In genomic region chr15:96254356-96254755, GRCm38 (mm10) we compare ENCODE assay signal across 8 mouse cellular contexts. TPM values are rescaled to one million over a fixed set of nuclear protein-coding genes. Genes with fewer than 3 reads are reported as not detected.
DNase-seq lines count a peak whose midpoint lies in the region; ATAC-seq lines count a peak whose summit lies in the region.

No protein-coding gene starts in this region.

- no peak for DNase-seq in kidney, postnatal 4 days
- DNase-seq in embryo, embryonic 11 days: peak; percentile 51
- no peak for DNase-seq in yolk sac, embryonic 10.5 days (ENCODE audit: low spot score)
- no peak for DNase-seq in gastrocnemius, postnatal 36 days
- no peak for DNase-seq in urinary bladder, adult 2 months (ENCODE audit: low spot score)

- WGBS in kidney, embryonic 15.5 days: 3% methylated on average over 17 of the region's 17 CpGs
- 1% methylated on average over 17 of the region's 17 CpGs for WGBS in hindbrain, embryonic 15.5 days
- under 1% methylated on average over 17 of the region's 17 CpGs for WGBS in midbrain, embryonic 16.5 days

- no peaks in the 10 kb centered on the region; the same call in 1 of the 2 replicates for H3K9me3 ChIP-seq in kidney, embryonic 15.5 days (replicated peaks)
- H3K9me3 ChIP-seq in hindbrain, embryonic 15.5 days: no peaks in the 10 kb centered on the region
- H3K9me3 ChIP-seq in midbrain, embryonic 16.5 days (replicated peaks; ENCODE audit: control insufficient read depth, low read length, poor library complexity, severe bottlenecking): no peaks in the 10 kb centered on the region

- peak overlapping the region; percentile 12; the same call in 1 of the 2 replicates for H3K9ac ChIP-seq in kidney, embryonic 15.5 days
- peak overlapping the region; percentile 28; the same call in 1 of the 2 replicates for H3K9ac ChIP-seq in hindbrain, embryonic 15.5 days
- peak overlapping the region; percentile 21 for H3K9ac ChIP-seq in midbrain, embryonic 16.5 days (ENCODE audit: low read depth, low read length)

- peak overlapping the region; percentile 37 for H3K4me3 ChIP-seq in kidney, embryonic 15.5 days (replicated peaks)
- H3K4me3 ChIP-seq in hindbrain, embryonic 15.5 days: peak overlapping the region; percentile 37
- peak overlapping the region; percentile 31 for H3K4me3 ChIP-seq in midbrain, embryonic 16.5 days (ENCODE audit: low read depth, low read length)

- peak overlapping the region; percentile 64 for H3K4me2 ChIP-seq in kidney, embryonic 15.5 days
- peak overlapping the region; percentile 69 for H3K4me2 ChIP-seq in hindbrain, embryonic 15.5 days
- H3K4me2 ChIP-seq in midbrain, embryonic 16.5 days (ENCODE audit: low read length): peak overlapping the region; percentile 64

- no peak overlapping the region for H3K27ac ChIP-seq in kidney, embryonic 15.5 days
- no peak overlapping the region for H3K27ac ChIP-seq in hindbrain, embryonic 15.5 days (replicated peaks)
- no peak overlapping the region for H3K27ac ChIP-seq in midbrain, embryonic 16.5 days (ENCODE audit: low read length)

- no peak for ATAC-seq in kidney, embryonic 15.5 days (replicated peaks; ENCODE audit: low FRiP score)
- peak; percentile 68; the same call in 1 of the 2 replicates for ATAC-seq in hindbrain, embryonic 15.5 days (ENCODE audit: low FRiP score, low read depth)
- ATAC-seq in midbrain, embryonic 16.5 days: no peak

- no peaks in the 10 kb centered on the region for H3K27me3 ChIP-seq in kidney, embryonic 15.5 days
- H3K27me3 ChIP-seq in hindbrain, embryonic 15.5 days: no peaks in the 10 kb centered on the region
- H3K27me3 ChIP-seq in midbrain, embryonic 16.5 days (ENCODE audit: control insufficient read depth, insufficient read depth, low read depth, low read length): no peaks in the 10 kb centered on the region

- intact Hi-C loops in gastrocnemius, postnatal 36 days (cut with DNase I): no loop called here

- peaks cover 14% of the 10 kb centered on the region for H3K4me1 ChIP-seq in kidney, embryonic 15.5 days
- H3K4me1 ChIP-seq in hindbrain, embryonic 15.5 days (replicated peaks): peaks cover 13% of the 10 kb centered on the region; the same call in 1 of the 2 replicates
- H3K4me1 ChIP-seq in midbrain, embryonic 16.5 days (ENCODE audit: control insufficient read depth, insufficient read depth, low read length): peaks cover 6% of the 10 kb centered on the region

- no peaks in the 10 kb centered on the region for H3K36me3 ChIP-seq in kidney, embryonic 15.5 days
- no peaks in the 10 kb centered on the region for H3K36me3 ChIP-seq in hindbrain, embryonic 15.5 days
- no peaks in the 10 kb centered on the region for H3K36me3 ChIP-seq in midbrain, embryonic 16.5 days (ENCODE audit: control insufficient read depth, insufficient read depth, low read length)

RNA-seq across cellular contexts. Expression of gene Arid2, which starts 33.0 kb away (rescaled TPM):
- 25.3 and 26.1 TPM in 2 replicates for polyA plus RNA-seq in kidney, embryonic 15.5 days (2015; fragmentation: Nextera tagmentation; extraction: Ambion mirVana)
- 18.3 and 19.5 TPM in 2 replicates for polyA plus RNA-seq in hindbrain, embryonic 15.5 days (2015; fragmentation: Nextera tagmentation; extraction: Ambion mirVana)
- 17.8 and 21.2 TPM in 2 replicates for polyA plus RNA-seq in midbrain, embryonic 16.5 days (2015; fragmentation: Nextera tagmentation; extraction: Ambion mirVana)
- 10 to 100 TPM; 11.0 to 13.1 TPM for total RNA-seq in gastrocnemius, postnatal 36 days (2021)
- polyA plus RNA-seq in urinary bladder, adult 2 months (2012; rRNA removed): 14.1 and 17.3 TPM in 2 replicates
